Mouse (Mus musculus): ENCODE results near the gene Rcor2.

Rcor2 gene

DNA sequence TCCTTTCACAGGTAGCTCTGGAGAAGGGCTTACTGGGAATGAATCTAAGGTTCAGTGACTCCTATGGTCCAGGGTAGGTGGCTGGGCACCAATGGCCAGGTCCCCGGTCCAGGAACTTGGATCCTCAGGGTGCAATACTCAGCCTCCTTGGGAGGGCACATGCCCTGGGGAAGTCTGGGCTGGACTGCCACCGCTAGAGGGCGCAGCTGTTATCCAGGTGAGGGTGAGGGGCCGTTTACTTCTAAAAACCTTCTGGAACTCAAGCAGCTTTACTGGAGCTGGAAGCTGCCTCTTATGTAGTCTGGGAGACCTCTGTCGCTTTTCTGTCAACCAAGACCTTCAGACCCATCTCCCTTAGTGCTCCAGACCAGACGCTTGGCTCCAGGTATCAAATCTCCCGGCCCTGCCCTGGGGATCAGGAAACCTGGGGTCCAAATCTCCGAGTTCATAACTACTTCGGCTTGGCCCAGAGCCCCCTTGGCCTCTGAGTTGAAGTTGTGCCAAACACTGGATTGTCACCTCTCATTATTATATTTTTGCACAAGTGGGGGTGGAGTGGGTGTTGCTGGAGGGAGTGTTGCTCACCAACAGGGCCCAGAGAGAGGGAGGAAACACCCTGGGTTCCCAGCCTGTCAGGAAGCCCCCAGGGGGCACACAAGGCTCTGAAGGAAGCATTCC, 2.9 kb upstream of the Rcor2 start:
- in situ Hi-C loops (cut with MboI; ENCODE audit: unreplicated experiment in 2 of 2) = no loop called here

DNA sequence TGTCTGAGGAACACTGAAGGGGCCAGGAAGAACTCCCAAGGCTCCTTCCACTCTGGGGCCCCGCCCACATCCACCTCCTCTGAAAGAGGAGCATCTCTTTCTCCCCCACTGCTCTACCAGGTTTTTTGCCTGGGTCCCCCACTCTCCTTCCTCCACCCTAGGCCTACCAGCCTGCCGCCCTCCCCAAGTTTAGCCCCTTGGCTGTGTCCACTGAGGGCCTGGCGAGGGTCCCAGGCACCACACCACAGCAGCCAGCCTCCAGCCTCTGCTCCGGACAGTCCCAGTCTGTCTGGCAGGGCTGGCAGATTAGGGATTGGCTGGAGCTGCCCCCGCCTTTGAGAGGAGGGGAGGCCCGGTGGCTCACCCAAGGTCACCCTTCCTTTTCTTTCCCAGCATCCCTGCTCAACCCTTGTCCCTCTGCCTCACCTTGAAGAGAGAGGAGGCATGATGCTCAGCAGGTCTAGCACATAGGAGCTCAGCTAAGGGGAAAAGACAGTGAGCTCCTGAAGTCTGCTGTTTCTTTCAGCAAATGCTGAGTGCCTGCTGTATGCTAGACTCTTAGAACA, 2.3 kb upstream of the Rcor2 start:
- in situ Hi-C loops (cut with MboI; ENCODE audit: unreplicated experiment in 2 of 2) = loop anchor here in 1 of 2 experiments (5.0 kb wide), 2 partner anchors 38 to 208 kb away; partner anchors contain the start of gene Macrod1

DNA sequence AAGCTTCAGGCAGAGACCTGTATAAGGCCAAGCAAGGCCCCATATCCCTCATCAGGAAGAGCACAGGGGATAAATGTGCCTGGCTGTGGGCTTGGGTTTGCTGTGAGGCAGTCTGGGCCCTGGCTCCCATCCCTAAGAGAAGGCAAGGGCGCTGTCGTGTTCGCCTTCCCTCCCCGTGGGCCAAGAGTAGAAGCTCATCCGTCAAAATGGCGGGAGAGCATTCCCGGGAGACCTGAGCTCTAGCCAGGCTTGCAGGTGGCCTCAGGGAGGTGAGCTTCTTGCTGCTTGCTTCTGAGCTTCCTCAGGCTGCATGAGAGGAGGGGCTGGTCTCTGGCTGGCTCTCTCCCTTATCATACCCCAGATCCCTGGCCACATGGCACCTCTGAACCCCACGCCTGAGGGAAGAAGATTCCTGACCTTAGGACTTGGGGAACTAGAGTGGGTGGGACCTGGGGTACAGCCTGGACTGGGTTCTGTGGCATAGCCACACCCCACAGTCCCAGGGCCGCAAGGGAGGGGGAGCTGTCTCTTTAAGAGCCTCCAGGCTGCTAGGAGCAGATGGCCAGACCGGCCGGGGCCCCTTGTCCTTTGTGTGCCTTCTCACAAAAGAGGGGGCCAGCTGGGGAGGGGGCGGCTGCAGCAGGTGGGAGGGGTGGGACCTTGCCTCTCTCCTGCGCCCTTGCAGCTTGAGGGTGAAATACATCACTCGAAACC, 1.5 kb upstream of the Rcor2 start:
- in situ Hi-C loops (cut with MboI; ENCODE audit: unreplicated experiment in 2 of 2) = loop anchor here in 1 of 2 experiments (5.0 kb wide), 2 partner anchors 38 to 208 kb away; partner anchors contain the start of gene Macrod1

DNA sequence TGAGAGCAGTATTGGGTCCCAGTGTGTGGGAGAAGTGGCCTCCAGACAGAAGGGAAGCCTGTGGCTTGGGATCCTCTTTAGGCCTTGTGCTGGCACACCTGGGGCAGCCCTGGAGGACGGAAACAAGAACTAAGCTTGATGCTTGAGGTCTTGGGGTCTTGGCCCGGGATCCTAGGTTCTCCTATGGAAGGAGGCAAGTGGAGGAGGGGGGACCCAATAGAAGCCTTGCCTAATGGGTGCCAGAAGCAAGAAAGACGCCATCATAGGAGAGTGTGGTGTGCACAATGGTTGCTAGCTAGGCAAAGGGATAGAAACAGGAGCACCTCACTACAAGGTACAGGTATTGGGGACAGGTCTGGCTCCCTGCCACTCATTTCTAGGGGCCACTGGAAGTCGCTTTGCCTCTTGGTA, 699 bp upstream of the Rcor2 start:
- in situ Hi-C loops (cut with MboI; ENCODE audit: unreplicated experiment in 2 of 2) = loop anchor here in 1 of 2 experiments (5.0 kb wide), 2 partner anchors 39 to 209 kb away; partner anchors contain the start of gene Macrod1

DNA sequence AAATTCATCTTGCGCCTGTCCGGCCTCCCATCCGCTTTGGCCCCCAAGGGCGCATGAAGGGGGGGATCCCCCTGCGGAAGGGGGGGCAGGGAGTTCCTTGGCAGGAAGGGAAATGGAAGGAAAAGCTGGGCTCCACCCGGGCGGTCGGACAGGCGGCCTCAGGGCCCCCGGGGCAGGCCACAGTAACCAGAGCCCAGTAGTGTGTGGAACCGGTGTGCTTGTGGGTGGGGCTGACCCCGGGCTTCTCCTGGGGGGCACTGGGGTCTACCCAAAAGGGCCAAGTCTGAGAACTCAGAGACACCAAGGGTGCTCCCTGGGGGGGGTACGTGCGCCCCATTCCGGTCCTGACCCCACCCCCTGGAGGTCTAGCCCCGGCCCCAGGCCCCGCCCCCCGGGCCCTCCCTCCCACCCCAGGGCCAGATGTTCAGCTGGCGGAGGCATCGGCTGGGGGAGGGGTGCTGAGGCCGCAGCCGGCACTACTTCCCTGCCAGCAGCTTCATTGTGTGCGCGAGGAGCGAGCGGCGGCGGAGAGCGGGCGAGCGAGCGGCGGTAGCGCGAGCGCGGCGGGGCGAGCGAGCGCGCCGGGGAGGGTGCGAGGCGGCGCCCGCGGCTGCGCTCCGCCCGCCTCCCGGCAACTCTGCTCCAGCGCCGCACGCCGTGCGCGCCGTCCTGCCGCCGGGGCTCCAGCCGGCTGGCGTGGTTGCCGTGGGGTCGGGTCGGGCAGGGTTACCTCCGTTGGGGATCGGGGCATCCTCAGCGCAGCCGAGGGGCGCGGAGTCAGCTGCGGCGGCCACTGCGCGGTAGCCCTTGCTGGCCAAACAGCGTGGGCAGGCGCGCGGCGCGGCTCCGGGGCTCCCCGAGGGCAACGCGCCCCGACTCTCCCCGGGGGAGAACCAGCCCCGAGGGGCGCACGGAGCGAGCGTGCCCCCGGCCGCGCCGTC, 926 bp downstream of the Rcor2 start:
- in situ Hi-C loops (cut with MboI; ENCODE audit: unreplicated experiment in 2 of 2) = loop anchor here in 1 of 2 experiments (5.0 kb wide), 2 partner anchors 41 to 211 kb away; partner anchors contain the start of gene Macrod1

DNA sequence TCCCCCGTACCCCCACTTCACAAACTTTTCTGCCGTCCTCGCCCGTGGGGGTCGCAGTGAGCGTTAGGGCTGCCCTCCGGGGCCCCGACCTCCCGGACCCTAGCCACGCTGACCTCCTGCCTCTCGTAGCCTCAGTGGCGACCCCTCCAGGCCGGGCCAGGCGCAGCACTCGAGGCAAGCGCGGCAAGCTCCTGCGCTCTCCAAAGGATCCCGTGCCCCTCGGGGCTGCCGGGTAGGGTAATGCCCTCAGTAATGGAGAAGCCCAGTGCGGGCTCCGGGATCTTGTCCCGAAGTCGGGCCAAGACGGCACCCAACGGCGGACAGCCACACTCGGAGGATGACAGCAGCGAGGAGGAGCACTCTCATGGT, 1.6 kb downstream of the Rcor2 start:
- in situ Hi-C loops (cut with MboI; ENCODE audit: unreplicated experiment in 2 of 2) = loop anchor here in 1 of 2 experiments (5.0 kb wide), 2 partner anchors 41 to 211 kb away; partner anchors contain the start of gene Macrod1

DNA sequence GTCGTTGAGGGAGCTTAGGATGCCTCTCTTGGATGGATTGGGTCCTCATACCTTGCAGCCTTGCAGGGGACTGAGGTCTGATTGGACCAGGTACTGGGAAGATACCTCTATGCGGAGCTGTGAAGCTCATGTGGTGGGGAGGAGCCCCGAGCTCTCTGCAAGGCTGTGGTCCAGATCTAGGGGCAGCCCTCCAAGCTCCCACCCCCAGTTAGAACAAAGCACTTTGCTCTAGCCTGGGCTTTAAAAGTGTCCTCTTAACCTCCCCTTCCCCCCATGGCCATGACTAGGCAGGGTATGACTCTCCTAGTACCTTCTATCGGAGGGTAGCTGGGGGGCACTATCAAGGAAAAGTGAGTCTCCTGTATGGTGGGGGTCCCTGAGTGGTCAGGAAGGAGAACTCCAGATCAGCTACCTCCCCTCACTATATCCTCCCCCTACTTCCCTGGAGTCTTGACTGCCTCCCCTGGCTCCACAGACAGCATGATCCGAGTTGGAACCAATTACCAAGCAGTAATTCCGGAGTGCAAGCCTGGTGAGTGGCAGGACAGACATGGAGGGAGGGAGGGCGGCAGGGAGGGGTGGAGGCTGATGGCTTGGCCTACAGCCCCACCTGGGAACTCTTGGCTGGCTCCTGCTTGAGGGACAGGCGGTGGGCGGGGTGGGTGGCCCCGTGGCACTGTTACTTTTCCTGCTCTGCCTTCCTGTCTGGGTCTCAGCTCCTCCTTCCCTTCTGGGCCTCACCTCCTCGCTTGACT, 2.3 kb downstream of the Rcor2 start:
- in situ Hi-C loops (cut with MboI; ENCODE audit: unreplicated experiment in 2 of 2) = loop anchor here in 1 of 2 experiments (5.0 kb wide), 2 partner anchors 42 to 212 kb away; partner anchors contain the start of gene Macrod1

DNA sequence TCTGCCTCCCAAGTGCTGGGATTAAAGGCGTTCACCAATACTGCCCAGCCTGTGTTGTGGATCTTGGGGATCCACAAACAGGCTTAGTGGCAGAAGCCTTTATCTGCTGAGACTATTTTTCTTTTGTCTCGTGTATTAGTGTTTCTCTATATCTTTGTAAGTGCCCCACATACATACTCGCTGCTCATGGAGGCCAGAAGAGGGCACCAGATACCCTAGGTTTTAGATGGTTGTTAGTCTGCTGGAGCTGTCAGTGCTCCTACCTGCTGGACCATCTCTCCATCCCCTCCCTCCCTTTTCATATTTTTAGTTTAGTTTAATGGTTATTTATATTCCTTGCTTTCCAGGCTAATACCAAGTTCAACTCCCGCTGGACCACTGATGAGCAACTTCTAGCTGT, 6.4 kb downstream of the Rcor2 start:
- in situ Hi-C loops (cut with MboI; ENCODE audit: unreplicated experiment in 2 of 2) = no loop called here

DNA sequence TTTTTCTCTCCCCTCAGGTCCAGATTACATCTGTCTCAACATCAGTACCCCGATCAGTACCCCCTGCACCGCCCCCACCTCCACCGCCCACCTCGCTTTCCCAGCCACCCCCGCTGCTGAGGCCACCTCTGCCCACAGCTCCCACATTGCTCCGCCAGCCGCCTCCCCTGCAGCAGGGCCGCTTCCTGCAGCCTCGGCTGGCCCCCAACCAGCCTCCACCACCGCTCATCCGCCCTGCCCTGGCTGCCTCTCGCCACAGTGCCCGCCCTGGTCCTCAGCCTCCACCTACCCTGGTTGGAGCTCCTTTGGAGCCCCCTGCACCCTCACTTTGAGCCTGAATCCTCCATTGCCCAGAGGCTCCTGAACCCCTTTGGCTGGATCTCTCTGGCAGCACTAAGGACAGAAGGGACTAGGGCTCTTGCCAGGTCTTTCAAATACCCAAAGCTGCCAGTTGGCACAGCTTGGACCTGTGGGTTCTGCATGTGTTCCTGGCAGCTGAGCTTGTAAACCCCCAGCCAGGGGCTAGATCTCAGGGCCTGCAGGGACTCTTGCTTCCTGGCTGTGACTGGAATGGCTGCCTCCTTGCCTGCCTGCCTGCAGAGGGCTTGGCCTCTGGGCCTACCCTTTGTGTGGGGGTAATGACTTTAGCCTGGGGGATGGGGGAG, 7.3 kb downstream of the Rcor2 start:
- in situ Hi-C loops (cut with MboI; ENCODE audit: unreplicated experiment in 2 of 2) = no loop called here

DNA sequence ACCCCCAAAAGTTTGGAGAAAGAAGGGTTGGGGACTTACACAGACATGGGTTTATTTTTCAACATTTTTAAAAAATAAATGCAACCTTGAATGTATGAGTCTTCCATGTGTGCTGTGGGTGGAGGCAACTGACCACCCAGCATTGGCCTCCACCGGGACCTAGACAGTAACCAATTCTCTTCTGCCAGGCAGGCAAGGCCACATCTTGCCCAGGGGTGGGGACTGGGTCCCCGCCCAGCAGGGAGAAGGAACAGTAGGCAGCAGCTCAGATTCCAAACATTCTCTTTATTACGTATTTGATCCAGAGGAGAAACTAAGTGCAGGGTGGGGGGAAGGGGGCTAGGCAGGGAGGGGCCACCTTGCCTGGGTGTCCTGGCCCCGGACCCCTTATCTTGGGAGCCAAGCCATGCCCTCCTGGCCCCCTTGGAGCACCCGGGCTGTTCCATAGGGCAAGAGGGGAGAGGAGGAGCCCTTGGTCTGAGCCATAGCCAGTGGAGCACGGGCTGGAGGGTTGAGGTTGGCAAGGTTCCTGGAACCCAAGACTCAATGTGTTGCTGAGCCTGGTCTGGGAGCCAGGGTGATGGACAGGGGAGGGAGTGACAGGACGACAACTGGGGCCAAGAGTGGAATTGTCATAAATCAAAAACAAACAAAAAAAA, 8.1 kb downstream of the Rcor2 start:
- in situ Hi-C loops (cut with MboI; ENCODE audit: unreplicated experiment in 2 of 2) = loop anchor here in 1 of 2 experiments (5.0 kb wide), 1 partner anchor 142 kb away; the partner anchor contains the start of gene 2700081O15Rik

DNA sequence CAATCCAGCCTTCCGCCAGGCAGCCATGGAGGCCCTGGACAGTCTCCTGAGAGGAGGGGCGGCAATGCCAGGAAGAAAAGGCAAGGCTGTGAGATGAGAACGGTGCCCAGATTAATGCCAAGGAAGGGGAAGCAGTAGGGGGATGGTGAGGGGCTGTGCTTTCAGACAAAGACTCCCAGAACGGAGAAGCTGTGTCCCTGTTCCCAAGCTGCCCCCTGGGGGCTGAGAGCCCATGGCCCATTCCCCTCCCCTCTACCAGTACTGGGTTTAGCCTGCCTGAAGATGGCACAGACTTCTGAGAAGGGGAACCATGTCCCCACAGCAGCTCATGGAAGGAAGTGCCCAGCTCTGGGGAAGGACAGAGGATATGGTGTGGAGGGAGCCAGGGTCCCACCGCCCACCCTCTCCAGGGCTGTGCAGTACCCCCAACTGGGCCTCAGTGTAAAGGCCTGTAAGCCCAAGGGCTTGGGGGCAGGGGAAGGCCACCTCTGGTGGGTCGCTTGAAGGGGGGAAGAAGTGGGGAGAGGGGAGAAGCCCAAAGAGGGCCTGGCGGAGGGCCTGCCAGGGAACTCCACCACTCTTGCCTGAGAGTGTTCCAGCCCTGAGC, 9.0 kb downstream of the Rcor2 start:
- in situ Hi-C loops (cut with MboI; ENCODE audit: unreplicated experiment in 2 of 2) = loop anchor here in 1 of 2 experiments (5.0 kb wide), 1 partner anchor 141 kb away; the partner anchor contains the start of gene 2700081O15Rik

DNA sequence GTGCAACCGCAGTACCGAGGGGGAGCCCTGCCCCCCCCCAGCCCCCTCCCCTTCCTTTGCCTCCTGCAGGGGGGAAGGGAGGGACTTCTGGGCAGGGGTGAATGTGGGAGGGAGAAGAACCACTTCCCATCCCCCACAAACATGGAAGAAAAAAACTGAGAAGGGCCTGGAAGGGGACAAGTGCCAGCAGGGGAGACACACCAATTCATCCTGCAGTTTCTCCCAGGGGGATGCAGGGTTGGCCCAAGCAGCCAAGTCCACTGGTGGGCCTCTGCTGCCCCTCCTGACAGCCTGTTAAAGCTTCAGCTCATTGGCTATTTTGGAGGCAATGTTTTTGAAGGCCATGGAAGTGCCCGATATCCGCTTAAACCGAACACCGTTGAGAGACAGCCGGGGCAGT, 9.7 kb downstream of the Rcor2 start:
- in situ Hi-C loops (cut with MboI; ENCODE audit: unreplicated experiment in 2 of 2) = loop anchor here in 1 of 2 experiments (5.0 kb wide), 1 partner anchor 141 kb away; the partner anchor contains the start of gene 2700081O15Rik

DNA sequence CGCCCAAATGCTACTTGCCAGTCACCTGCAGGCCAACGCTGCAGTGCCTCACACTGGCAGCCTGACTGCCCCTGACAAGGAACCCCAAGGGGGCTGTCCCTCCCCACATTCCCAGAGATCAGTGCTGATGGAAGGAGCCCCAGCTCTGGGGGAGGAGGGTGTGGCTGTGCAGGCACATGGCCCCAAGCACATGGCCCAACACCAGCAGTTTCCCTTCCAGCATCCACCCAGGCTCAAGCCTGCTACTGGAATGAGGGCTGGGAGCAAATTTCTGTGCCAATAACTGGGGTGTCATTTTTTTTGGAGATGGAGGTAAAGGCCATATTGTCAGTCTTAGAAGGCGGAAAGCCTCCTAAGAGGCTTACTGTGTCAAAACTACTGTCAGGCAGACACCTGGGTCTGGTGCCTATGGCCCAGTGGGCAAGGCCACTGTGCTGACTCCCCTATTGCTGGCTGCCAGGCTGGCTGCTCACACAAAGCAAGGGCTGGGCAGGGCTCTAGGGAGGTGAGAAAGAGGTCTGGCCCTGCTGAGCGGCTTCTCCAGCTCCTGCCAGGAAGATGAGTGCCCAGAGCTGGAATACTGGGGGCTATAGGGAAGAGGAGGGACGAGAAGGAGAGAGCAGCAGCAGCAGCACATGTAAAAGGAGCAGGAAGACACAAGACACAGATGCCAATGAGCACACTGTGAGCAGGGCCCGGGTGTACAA, 11.2 kb downstream of the Rcor2 start:
- in situ Hi-C loops (cut with MboI; ENCODE audit: unreplicated experiment in 2 of 2) = loop anchor here in 1 of 2 experiments (5.0 kb wide), 1 partner anchor 139 kb away; the partner anchor contains the start of gene 2700081O15Rik

DNA sequence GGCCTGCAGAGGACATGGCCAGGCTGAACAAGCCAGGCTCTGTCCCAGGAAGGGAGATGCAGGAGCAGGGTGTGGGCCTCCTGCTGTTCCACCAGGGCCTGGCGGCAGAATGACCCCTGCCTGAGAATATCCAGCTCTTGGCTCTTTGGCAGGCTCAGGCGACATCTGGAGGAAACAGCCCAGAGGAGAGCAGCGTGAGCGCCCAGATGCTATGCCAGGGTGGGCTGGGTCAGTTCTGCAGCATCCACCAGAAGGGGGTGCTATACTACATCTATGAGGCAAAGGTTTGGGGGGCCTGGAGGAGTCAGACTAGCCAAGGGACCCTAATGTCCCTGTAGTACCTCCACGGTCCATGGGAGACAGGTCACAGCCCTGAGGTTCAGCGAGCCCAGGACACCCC, 12.0 kb downstream of the Rcor2 start:
- in situ Hi-C loops (cut with MboI; ENCODE audit: unreplicated experiment in 2 of 2) = loop anchor here in 1 of 2 experiments (5.0 kb wide), 1 partner anchor 138 kb away; the partner anchor contains the start of gene 2700081O15Rik

DNA sequence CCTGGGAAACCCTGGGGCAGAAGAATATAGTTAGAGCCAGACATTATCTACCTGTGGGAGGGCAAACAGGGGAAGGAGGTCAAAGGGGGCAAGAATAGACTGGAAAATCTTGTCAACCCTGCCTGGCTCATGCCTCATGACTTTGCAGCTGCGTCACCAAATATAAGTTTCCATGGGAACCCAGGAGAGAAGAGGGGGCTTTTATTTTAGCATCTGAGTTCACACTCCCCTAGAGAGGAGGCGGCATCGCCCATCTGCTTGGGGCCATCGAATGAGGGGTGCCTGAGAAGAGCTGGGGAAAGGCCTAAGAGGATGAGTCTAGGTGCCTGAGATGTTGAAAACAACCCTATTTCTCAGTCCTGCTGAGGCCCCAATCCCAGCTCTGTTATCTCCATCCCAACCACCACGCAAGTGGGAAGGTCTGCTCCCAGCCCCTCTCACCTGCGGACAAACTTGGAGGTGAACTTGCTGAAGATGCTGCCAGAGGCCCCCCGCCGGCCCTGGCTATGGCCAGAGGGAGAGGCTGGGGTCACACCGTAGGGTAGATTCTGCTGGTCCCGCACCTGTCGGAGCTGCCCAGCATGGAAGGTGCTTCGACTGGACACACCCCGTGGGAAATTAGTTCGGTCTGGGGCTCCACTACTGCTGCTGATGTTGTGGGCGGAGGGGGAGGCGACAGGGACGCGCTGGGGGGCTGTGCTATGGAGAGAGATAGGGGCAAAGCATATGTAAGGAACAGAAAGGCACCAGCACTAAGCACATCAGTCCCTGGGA, 13.6 kb downstream of the Rcor2 start:
- in situ Hi-C loops (cut with MboI; ENCODE audit: unreplicated experiment in 2 of 2) = no loop called here
